Mouse (Mus musculus): ENCODE results near the gene Akr1c14.

- peak; percentile 24; the same call in 1 of the 2 replicates for TF ChIP-seq CTCF (conservative IDR thresholded peaks at IDR 0.05; ENCODE audit: low read length)
- no peak for TF ChIP-seq NANOG (IDR thresholded peaks at IDR 0.05; ENCODE audit: borderline replicate concordance, low read length)
- no peak for TF ChIP-seq POU5F1 (IDR thresholded peaks at IDR 0.05; ENCODE audit: borderline replicate concordance, low read length)
Observed at GRCm38 (mm10) chr13:4133070-4133469, 84.3 kb downstream of the Akr1c14 start.
